Mouse (Mus musculus) C2C12 (cell line): ENCODE data around the gene Wnt2b. TPM values are rescaled to one million over a fixed set of nuclear protein-coding genes. Genes with fewer than 3 reads are reported as not detected.

Experiments used
- H3K27me3 ChIP-seq: one replicate; pipeline ENCODE4 v1.6.1; 2011; ENCODE audit not compliant: control insufficient read depth, insufficient read depth, insufficient read length
- H3K36me3 ChIP-seq: one replicate; pipeline ENCODE4 v1.6.1; 2011; ENCODE audit not compliant: control insufficient read depth, insufficient read depth
- H3K4me3 ChIP-seq: one replicate; pipeline ENCODE4 v1.5.1; 2011; ENCODE audit warnings: mild to moderate bottlenecking, control low read depth; ENCODE audit not compliant: poor library complexity, insufficient read depth, severe bottlenecking
- H3K79me2 ChIP-seq: one replicate; pipeline ENCODE4 v1.6.1; 2011; ENCODE audit not compliant: control insufficient read depth, insufficient read depth
- H3K79me3 ChIP-seq: one replicate; pipeline ENCODE4 v1.6.1; 2011; ENCODE audit warnings: low read depth, control low read depth
- H3ac ChIP-seq: one replicate; pipeline ENCODE3; 2011; ENCODE audit warnings: low read depth; ENCODE audit not compliant: control insufficient read depth, insufficient read length
- CEBPB ChIP-seq: IDR thresholded peaks from one replicate; pipeline ENCODE4 v1.6.1; 2011; ENCODE audit warnings: low read depth, mild to moderate bottlenecking, control low read depth, moderate library complexity
- CTCF ChIP-seq: IDR thresholded peaks from one replicate; pipeline ENCODE4 v1.5.1; 2011; ENCODE audit not compliant: control insufficient read depth, insufficient read depth, insufficient read length
- FOSL1 ChIP-seq: IDR thresholded peaks from one replicate; pipeline ENCODE4 v1.8.0; 2011; ENCODE audit warnings: mild to moderate bottlenecking, low read length; ENCODE audit not compliant: poor library complexity, insufficient read depth, severe bottlenecking
- MAX ChIP-seq: IDR thresholded peaks from one replicate; pipeline ENCODE4 v1.6.1; 2011; ENCODE audit warnings: mild to moderate bottlenecking, control low read depth
- MYOD1 ChIP-seq: IDR thresholded peaks from one replicate; pipeline ENCODE4 v1.6.1; 2011; ENCODE audit warnings: low read depth; ENCODE audit not compliant: control insufficient read depth, insufficient read length
- MYOG ChIP-seq: IDR thresholded peaks from one replicate; pipeline ENCODE4 v1.6.1; 2011; ENCODE audit not compliant: control insufficient read depth, insufficient read length; ENCODE audit errors: extremely low read depth
- USF1 ChIP-seq: IDR thresholded peaks from one replicate; pipeline ENCODE4 v1.6.1; 2011; ENCODE audit warnings: low read depth, mild to moderate bottlenecking, control low read depth, moderate library complexity
- polyA plus RNA-seq: library from polyadenylated mRNA; unstranded; fragments of >200 nt; fragmentation: generic; extraction: Trizol; gene quantifications from one replicate; pipeline ENCODE4 v1.2.1, GENCODE M21; 2012; ENCODE audit warnings: missing spikeins

Wnt2b gene
- polyA plus RNA-seq, 1 experiment = 0.08 TPM

GRCm38 (mm10) chr3:105005011-105005410 lies 43.3 kb upstream of the Wnt2b start:
- no peaks in the 10 kb centered on the region for H3K79me3 ChIP-seq
- TF ChIP-seq FOSL1 = no peak
- TF ChIP-seq CEBPB = no peak
- TF ChIP-seq USF1 = no peak
- H3ac ChIP-seq = no peak overlapping the region
- H3K27me3 ChIP-seq = no peaks in the 10 kb centered on the region
- peaks cover 9% of the 10 kb centered on the region for H3K79me2 ChIP-seq
- H3K36me3 ChIP-seq = peaks cover 65% of the 10 kb centered on the region
- H3K4me3 ChIP-seq = no peak overlapping the region

GRCm38 (mm10) chr3:105003960-105004463 lies 42.3 kb upstream of the Wnt2b start:
- Histone ChIP-seq H3K4me3 (no peak overlapping the region), H3K79me3 (no peaks in the 10 kb centered on the region), H3K36me3 (peaks cover 56% of the 10 kb centered on the region), H3K79me2 (peaks cover 9% of the 10 kb centered on the region), H3ac (no peak overlapping the region), H3K27me3 (no peaks in the 10 kb centered on the region)
- TF ChIP-seq MYOG (no peak), CTCF (no peak), MYOD1 (no peak), FOSL1 (no peak), MAX (no peak), CEBPB (no peak), USF1 (no peak)

- Histone ChIP-seq H3K36me3 (peaks cover 39% of the 10 kb centered on the region), H3K4me3 (no peak overlapping the region), H3K79me3 (no peaks in the 10 kb centered on the region), H3K27me3 (no peaks in the 10 kb centered on the region), H3K79me2 (peaks cover 9% of the 10 kb centered on the region), H3ac (peak overlapping the region; percentile 1)
- peak; percentile 73 for TF ChIP-seq MYOD1
- no peak for TF ChIP-seq CEBPB
Observed at GRCm38 (mm10) chr3:105001374-105001773, 39.7 kb upstream of the Wnt2b start.

- peaks cover 31% of the 10 kb centered on the region for H3K36me3 ChIP-seq
- no peaks in the 10 kb centered on the region for H3K79me3 ChIP-seq
- no peaks in the 10 kb centered on the region for H3K27me3 ChIP-seq
- H3K4me3 ChIP-seq = no peak overlapping the region
- TF ChIP-seq CEBPB (no peak), MAX (peak; percentile 77), FOSL1 (peak; percentile 81)
- H3ac ChIP-seq = no peak overlapping the region
- peaks cover 9% of the 10 kb centered on the region for H3K79me2 ChIP-seq
Observed at GRCm38 (mm10) chr3:105000561-105000960, 38.8 kb upstream of the Wnt2b start.

- TF ChIP-seq USF1 (no peak), MYOD1 (no peak), MAX (no peak), FOSL1 (no peak), CEBPB (no peak), CTCF (no peak), MYOG (no peak)
- H3K79me2 ChIP-seq = peaks cover 2% of the 10 kb centered on the region
- no peaks in the 10 kb centered on the region for H3K79me3 ChIP-seq
- H3ac ChIP-seq = no peak overlapping the region
- H3K4me3 ChIP-seq = no peak overlapping the region
- peaks cover 4% of the 10 kb centered on the region for H3K36me3 ChIP-seq
- H3K27me3 ChIP-seq = no peaks in the 10 kb centered on the region
Observed at GRCm38 (mm10) chr3:104997563-104997962, 35.8 kb upstream of the Wnt2b start.

- Histone ChIP-seq H3K4me3 (no peak overlapping the region), H3K79me2 (no peaks in the 10 kb centered on the region), H3K27me3 (no peaks in the 10 kb centered on the region), H3K36me3 (no peaks in the 10 kb centered on the region), H3ac (no peak overlapping the region), H3K79me3 (no peaks in the 10 kb centered on the region)
- TF ChIP-seq MYOD1 = no peak
Observed at GRCm38 (mm10) chr3:104995707-104996106, 34.0 kb upstream of the Wnt2b start.

GRCm38 (mm10) chr3:104994415-104994841 lies 32.7 kb upstream of the Wnt2b start:
- no peak for TF ChIP-seq MAX
- no peak for TF ChIP-seq CTCF
- no peak for TF ChIP-seq CEBPB
- no peak for TF ChIP-seq MYOG
- no peak for TF ChIP-seq MYOD1
- no peak for TF ChIP-seq FOSL1
- no peak for TF ChIP-seq USF1
- H3K27me3 ChIP-seq = no peaks in the 10 kb centered on the region
- no peaks in the 10 kb centered on the region for H3K79me3 ChIP-seq
- peak overlapping the region; percentile 47 for H3ac ChIP-seq
- no peaks in the 10 kb centered on the region for H3K79me2 ChIP-seq
- H3K36me3 ChIP-seq = no peaks in the 10 kb centered on the region
- no peak overlapping the region for H3K4me3 ChIP-seq
